Mouse (Mus musculus): ENCODE results near the gene Tpo.

- TF ChIP-seq CHD2 (IDR thresholded peaks at IDR 0.05; ENCODE audit: low read length) (no peak), EP300 (IDR thresholded peaks at IDR 0.05; ENCODE audit: low read depth in 1 of 2, low read length in 2 of 2) (no peak), GABPA (IDR thresholded peaks at IDR 0.05; ENCODE audit: low read depth, low read length) (no peak), ETS1 (IDR thresholded peaks at IDR 0.05; ENCODE audit: low read depth, low read length) (no peak), CTCF (IDR thresholded peaks at IDR 0.05 in 2 of 3, conservative IDR thresholded peaks at IDR 0.05 in 1 of 3; ENCODE audit: control insufficient read depth in 1 of 3, insufficient read depth in 1 of 3, low read depth in 2 of 3, low read length in 3 of 3, poor library complexity in 1 of 3, severe bottlenecking in 1 of 3) (no peak), POLR2AphosphoS2 (IDR thresholded peaks at IDR 0.05; ENCODE audit: low read length) (no peak), POLR2A (IDR thresholded peaks at IDR 0.05; ENCODE audit: control insufficient read depth in 1 of 2, insufficient read depth in 1 of 2, low read depth in 1 of 2, low read length in 2 of 2, poor library complexity in 1 of 2) (no peak), SMC3 (IDR thresholded peaks at IDR 0.05; ENCODE audit: low read depth, low read length) (no peak), MXI1 (IDR thresholded peaks at IDR 0.05; ENCODE audit: low read depth, low read length) (no peak), USF2 (IDR thresholded peaks at IDR 0.05; ENCODE audit: borderline replicate concordance in 1 of 2, insufficient read depth in 1 of 2, low read depth in 1 of 2, low read length in 2 of 2) (no peak)
These were observed 32.1 kb upstream of the Tpo start for GRCm38 (mm10) chr12:30164538-30164937.
